10 mouse cellular contexts compared by ENCODE assay signal in the genomic region with DNA sequence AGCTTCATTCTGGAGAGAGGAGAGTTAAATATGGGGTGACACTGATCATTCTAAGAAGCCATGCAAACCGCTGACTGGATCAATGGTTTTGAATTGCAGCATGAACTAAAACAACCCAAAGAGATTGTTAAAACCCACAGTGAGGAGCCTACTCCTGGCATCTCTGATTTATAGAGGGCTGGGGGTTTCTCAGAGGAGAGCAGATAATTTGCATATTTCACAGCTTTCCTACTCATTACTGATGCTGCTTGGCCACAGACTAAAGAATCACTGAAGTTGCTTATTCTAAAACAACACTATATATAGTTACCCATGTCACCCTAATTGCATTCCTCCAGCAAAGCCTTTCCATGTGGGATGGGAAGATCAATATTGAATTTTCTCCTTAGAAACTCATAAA.
"Had no signal": no experiment of that assay in that cellular context is flagged by ENCODE, and none has a peak within 500 bp of the region (broad histone marks: within the 10 kb centered on the region; RNA-seq: fewer than 3 reads in every experiment).

No protein-coding gene starts in this region.

- DNase-seq: kidney, adult 2 months; kidney, postnatal 4 days; lung, adult 18-20 months; retina, postnatal 1 day; right cerebral cortex, postnatal 14 days; thymus, postnatal 36 days had no signal

- H3K9ac ChIP-seq: limb, embryonic 13.5 days; liver, embryonic 14.5 days; midbrain, embryonic 13.5 days had no signal

- H3K27ac ChIP-seq: layer of hippocampus, adult 2 months; limb, embryonic 13.5 days; liver, embryonic 14.5 days; midbrain, embryonic 13.5 days had no signal

- ATAC-seq: midbrain, embryonic 13.5 days had no signal

- H3K36me3 ChIP-seq: limb, embryonic 13.5 days; midbrain, embryonic 13.5 days had no signal

- H3K4me1 ChIP-seq: limb, embryonic 13.5 days had no signal

- H3K9me3 ChIP-seq: limb, embryonic 13.5 days; midbrain, embryonic 13.5 days had no signal

- H3K4me2 ChIP-seq: limb, embryonic 13.5 days; midbrain, embryonic 13.5 days had no signal

- H3K27me3 ChIP-seq: limb, embryonic 13.5 days; midbrain, embryonic 13.5 days had no signal

- H3K4me3 ChIP-seq: layer of hippocampus, adult 2 months; limb, embryonic 13.5 days; midbrain, embryonic 13.5 days had no signal
